Mouse (Mus musculus): ENCODE data around the gene Apol7e.
"Not testable (repeated sequence)": the region's sequence is repeated elsewhere in the genome, so short reads cannot be mapped to it uniquely, and the experiment has no call there.

GRCm38 (mm10) chr15:77724208-77724911, 25.7 kb downstream of the Apol7e start:
- TF ChIP-seq TCF12 (IDR thresholded peaks at IDR 0.05; ENCODE audit: insufficient read depth, poor library complexity, severe bottlenecking); POLR2A (IDR thresholded peaks at IDR 0.05; ENCODE audit: insufficient read length, low read depth): not testable (repeated sequence)

Data from myocyte (in vitro differentiated cells).